Mouse (Mus musculus) adrenal gland, adult 2 months (tissue): ENCODE measurements around the gene Pdzrn3. TPM values are rescaled to one million over a fixed set of nuclear protein-coding genes. Genes with fewer than 3 reads are reported as not detected.

Experiments used
- DNase-seq: peaks from one replicate; pipeline ENCODE4 v3.0.0; 2021
- polyA plus RNA-seq: library from polyadenylated mRNA; depleted of rRNA; stranded (reverse); fragments of >200 nt; gene quantifications from 2 replicates; pipeline ENCODE4 v1.2.3, GENCODE M21; 2012
- total RNA-seq, 2 experiments: library from RNA; stranded (reverse); gene quantifications; 2 replicates each; pipeline ENCODE4 v1.2.3; 2021

The Pdzrn3 gene
- total and polyA plus RNA-seq, 3 experiments, result 20.4 to 31.9 (median 23.3) TPM

DNA sequence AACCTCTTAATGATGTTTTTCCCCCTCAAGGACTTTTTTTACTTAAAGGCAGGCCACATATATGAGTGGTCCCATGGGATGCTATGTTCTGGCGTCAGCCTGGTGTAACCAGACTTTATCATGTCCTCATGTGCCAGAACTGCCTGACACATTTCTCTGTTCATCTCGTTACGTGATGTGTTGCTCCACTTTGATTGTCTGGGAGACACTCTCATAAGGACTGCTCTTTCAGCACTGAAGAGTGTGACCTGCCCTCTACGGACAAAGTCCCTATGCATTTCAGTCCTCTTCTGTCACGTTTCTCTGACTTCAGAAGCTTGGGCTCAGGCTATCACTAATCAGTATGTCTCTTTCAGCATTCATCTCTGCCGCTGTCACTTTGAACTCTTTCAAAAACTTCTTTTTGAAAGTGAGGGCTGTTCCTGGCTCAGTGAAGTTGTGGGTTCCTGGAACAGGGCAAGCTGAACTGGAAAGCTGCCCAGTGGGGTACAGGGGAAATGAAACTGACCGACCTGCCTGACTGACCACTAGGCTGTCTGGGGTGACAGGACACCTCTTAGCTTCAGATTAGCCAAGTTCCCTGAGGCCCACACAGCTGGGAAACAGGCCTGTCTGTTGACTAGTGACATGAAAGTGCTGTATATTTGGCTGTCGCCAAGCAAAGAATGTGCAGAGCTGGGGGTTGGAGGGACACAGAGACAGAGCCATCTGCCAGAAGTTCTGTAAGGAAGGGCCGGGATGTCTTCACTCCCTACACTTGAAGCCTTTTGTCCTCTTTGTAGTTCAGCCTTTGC lies 10.7 kb downstream of the Pdzrn3 start:
- DNase-seq, result peak; percentile 43

DNA sequence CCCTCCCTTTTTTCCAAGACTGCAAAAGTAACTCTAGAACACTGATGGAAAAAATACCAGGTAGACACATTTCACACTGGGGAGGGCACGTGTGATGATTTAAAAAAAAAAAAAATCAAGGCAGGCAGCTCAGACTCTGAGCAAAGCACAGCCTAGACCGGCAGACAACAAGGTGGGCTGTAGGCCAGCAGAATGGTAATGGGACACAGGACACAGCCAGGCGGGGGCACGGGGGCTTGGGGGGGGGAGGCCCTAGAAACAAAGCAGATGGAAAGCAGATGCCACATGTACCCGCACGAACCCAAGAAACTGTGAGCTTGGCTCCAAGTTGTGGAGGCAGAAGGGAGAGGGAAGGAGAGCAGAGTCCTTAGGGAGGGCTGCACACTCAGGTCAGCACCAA lies 11.9 kb downstream of the Pdzrn3 start:
- DNase-seq, result no peak

DNA sequence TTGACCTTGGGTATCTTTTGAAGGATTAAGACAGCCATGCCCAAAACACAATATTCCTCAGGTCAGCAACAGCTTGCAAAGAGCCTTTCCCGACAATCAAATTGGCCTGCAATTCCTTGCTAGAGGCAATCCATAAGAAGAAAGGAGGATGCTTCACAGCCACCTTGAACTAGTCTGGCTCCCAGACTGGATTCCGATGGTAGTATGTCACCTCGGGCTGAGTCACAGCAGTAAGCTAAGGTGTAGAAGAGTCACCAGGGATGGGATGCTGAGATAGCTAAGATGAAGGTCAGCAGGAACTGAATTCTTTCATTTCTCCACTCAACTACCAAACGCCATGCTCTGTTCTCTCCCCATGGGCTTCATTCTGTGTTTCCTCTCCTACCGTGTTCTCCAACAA lies 13.8 kb downstream of the Pdzrn3 start:
- DNase-seq, result peak; percentile 49

DNA sequence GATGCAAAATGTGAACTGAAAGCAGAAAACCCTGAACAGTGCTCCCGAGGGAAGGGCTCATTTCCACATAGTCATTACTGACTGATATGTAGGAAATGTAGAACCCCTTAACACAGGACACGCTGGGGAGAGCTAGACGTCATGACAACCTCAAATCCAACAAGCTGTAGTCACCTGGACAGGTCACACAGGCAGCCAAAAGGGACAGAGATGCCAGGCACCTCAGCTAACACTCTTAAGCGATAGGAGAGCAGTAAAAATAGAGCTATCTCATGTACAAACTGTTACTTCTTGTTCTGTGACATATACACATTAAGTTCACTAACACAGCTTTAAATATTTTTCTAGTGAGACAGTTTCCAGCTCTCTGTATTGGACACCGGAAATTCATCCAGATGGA lies 15.0 kb downstream of the Pdzrn3 start:
- DNase-seq, result no peak

DNA sequence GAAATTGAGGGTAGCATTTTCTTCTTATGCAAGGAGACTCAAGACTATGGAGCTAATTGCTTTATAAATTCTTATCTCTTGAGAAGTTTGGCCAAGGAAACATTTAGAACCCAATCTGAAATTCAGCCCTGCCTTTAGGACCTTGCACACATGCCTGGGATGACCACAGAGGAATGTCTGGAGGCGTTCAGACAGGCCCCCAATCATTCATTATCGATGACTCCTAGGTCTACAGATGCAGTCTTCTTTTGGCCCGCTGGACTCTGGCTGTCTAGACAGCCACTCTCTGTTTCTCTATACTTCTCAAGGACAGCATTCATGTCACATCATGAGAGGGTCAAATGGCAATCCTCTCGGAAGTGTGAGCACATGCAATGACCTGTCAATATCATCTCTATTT lies 15.4 kb downstream of the Pdzrn3 start:
- DNase-seq, result no peak

DNA sequence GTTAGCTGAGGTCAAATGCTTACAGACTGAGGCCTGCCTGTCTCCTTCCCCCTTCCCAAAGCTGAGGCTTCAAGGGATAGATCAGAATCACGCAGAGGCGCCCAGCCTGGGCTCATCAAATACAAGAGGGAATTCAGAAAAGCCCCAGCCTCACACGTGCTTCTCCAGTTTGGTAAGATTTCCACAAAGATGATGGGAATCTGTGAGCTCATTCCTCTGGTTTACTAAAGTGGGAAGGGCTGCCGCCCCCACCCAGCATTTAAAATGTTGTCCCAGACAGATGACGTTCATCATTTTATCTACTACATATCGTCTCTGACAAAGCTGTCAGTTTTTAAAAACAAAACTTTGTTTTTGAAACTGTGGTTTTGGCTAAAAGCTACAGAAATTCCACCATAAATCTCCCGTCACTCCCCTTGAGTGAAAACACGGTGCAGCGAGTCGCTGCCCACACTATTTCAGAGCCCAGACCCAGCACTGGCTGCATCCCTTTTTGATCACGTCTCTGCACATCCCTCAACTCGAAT lies 17.4 kb downstream of the Pdzrn3 start:
- DNase-seq, result no peak

DNA sequence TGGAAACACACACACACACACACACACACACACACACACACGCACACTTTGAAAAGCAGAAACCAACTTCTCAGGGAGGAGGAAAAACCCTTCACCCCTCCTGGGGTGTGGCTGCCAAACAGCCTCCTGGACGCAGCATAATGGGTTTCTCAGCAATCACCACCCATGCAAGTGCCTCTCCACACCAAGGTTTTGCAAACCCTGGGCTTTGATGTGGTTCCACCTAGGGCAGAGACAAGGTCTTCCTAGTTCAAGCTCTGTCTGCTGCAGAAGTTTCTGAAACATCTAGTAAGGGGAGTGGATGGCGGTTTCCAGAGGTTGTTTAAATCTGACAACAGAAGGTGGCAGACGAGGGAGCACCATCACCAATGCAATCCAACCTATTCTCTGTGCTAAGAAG lies 18.1 kb downstream of the Pdzrn3 start:
- no peak for DNase-seq

DNA sequence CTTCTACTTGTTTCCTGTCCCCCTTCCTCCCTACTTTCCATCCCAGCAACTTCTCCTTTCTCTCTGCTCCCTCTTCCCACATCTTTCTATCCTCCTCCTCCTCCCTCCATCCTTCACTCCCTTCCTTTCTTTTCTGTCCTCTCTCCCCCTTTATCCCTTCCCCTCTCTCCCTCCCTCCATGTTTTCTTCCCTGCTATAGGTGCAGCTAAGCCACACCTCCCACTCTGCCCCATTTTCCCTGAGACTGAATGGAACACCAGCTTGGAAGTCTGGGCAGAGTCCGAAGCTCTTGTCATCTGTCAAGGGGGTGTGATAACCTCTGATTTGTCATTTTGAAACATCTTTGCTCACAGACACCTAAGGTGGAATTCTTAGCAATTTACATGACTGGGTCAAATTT lies 22.8 kb downstream of the Pdzrn3 start:
- DNase-seq, result no peak

DNA sequence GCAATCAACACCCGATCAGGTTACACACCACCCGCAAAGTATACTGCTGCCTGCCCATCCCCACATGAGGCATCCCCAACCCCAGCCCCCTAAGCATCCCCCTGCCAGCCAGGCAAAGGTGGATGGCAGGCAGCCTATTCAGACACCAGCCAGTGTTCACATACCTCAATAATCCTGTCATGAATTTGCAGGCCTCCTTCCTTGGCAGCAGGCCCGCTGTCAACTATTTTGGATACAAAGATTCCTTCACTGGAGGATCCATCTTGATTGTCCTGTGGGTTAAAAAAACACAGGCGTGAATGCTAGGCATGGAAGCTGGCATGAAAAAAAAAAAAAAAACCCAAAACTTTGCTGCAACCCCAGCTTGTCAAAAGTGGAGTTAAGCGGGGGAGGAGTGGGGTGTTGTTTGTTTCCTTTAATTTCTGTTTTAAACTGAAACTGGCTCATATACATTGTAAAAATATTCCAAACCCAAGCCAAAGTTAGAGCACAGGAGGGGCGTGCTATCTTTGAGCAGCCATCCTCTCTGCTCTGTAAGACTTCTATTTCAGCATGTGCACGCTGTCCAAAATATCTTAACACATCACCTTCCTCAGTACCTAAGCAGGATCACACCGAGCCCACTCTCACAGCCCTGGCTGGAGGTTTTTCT lies 23.3 kb downstream of the Pdzrn3 start:
- no peak for DNase-seq

DNA sequence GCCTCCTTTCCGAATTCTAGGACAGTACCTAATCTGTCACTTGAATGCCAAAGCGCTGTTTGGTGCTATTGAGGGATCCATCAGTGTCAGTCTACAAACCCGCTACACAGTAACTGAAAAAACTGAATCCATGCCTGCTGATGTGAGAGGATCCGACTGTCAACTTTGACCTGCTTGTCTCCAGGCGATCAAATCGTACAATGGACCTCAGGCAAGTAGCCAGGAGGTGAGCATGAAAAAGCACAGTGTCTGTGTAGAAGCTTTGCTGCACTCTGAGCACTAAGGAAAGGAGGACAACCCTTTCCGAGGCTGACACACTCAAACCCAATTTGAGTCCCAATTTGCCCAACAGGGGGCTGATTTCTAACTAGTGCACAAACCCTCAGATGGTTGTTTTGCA lies 24.0 kb downstream of the Pdzrn3 start:
- DNase-seq, result no peak

DNA sequence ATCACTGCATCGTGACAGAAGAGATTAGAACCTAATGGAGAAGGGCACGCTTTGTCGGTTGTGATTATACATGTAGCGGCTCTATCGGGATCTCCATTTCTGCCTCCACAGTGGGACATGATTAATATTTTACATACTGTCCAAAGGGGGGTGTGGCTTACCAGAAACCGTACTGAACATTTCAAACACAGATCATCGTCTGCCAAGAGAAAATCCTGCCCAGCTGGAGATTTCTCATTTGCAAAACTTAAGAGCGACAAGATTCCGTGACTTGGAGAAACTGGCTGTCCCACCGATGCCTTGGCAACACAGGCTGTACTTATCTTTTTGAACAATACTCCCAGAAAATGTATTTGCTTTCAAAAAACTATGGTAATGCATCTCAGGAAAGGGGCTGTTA lies 25.1 kb downstream of the Pdzrn3 start:
- no peak for DNase-seq

DNA sequence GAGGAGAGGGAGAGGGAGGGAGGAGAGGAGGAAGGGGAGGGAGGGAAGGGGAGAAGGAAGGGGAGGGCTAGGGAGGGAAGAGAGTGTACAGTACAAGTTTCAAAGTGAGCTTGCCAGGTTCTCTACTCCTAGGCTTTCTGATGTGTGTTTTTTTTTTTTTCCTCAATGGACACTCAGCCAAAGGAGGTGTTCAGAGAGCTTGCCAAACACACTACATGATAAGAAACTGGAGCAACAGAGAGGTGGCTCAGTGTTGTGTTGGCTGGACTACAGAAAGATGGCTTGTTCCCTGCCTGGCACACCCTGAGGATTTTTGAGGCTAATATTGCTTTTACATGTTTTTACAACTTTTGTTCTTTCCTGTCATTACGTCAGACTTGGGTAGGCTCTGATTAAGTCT lies 26.6 kb downstream of the Pdzrn3 start:
- no peak for DNase-seq

DNA sequence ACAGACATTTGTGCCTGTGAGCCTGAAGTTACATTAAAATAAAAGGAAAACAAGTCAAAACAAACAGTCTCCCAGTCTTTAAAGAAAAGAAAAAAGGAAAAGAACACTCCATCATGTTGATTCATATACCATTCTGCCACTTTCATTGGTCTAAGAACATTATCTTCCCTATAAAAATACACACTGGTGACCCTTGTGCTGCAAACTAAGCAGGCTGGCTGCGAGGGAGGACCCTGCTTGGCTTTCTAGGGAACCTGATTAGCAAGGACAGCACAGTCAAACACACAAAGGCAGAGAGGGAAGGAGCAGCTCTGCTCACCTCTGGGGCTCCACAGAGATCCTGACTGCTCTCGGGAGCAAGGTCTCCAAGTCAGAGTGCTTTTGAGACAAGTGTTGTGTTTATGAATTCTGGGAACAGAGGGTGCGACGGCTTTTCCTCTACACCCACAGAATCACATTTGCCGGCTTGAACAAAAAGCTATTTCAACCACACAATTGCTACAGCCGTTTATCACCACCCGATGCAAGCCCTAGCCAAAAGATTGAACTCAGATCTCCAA lies 27.2 kb downstream of the Pdzrn3 start:
- DNase-seq, result no peak

DNA sequence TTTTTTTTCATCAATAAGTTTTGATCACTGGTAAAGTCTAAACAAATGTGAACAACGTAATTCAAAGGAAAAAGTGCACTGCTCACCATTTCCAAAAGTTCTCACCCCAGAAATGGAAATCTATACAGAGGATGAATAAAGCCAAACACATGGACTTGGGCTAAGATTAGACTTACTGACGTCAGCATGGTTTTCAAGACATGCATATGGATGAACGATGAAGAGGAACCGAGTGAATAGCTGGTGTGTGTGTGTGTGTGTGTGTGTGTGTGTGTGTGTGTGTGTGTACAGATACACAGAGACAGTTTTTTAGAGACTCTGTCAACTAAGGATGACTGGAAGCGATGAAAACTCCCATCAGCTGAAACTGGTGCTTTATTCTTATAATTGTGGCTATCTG lies 29.2 kb downstream of the Pdzrn3 start:
- DNase-seq, result no peak

DNA sequence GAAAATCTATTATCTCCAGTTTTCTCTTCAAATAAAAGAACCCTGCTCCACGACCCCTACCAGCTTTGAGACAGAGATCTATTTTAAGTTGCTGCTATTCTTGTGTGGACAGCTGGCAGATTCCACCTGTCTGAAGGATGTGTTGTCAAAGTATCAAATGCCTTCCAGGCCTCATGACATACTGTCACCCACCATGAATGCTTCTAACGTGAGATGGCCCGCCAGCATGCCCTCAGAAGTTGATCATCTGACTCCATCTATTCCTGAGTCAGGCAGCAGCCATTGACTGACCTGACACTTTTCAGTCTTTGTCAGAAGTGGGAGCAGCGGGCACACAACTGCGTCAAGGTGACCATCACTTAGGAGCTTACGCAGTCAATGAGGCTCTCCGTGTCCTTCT lies 37.6 kb downstream of the Pdzrn3 start:
- DNase-seq, result no peak

DNA sequence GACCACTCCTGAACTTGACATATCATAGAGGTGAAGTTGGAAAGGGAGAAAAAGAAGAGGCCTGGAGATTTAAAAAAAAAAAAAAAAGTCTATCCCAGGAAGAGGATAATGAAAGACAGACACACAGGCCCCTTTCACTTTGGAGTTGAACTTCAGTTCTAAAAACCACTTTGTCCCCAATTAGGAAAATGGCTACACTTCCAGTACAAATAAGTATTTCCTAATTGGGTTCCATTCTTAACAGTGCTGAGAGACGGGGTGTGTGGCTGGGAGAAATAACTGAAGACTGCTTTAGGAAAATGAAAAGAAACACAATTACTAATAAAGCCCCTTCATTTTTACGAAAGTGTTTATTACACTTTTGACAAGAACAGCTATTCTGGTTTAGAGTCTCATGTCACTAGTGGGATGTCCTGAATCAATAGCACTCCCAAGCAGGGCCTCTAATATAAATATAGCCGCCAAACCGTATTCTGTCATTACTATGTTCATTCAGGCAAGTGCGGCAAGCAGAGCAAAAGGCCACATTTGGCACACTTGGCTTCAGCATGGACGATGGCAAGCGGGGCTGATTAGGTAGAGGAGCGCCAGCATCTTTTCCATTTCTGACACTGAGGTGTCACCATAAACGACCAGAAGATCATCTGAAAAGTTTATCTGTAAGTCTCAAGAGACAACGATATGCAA lies 39.7 kb downstream of the Pdzrn3 start:
- no peak for DNase-seq

DNA sequence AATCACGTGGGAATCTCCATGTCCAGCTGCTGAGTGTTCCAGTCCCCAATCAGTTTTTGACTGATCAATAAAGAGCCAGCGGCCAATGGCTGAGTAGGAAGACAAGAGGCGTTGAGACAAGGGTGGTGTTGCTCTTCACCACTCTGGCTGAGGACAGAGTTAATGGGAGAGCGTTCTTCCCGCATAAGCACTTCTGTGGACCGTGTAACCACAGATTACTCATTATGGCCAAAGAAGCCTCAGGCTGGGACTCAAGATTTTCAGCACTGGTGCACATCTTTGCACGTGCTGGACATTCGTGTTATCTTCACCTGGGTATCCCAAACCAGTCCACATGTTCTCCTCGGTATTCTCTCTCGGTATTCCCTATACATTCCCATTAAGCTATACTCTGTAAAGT lies 41.0 kb downstream of the Pdzrn3 start:
- DNase-seq, result no peak

DNA sequence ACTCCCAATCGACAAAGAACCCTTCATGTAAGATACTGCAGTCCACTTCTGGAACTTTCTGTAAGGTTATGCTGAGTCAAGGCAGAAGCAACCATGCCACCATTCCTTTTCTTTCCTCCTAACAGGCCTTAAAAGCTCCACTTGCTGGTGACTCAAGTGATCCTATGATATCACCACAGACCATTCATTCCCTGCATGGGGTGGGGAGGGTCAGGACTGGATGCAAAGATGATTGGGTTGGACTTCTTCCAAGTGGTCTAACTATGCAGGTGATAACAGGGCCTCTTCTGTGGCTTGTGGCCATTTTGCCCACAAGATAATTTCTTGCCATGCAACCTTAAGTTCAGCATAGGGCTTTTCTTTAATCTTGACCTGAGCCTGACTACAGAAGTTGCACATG lies 42.0 kb downstream of the Pdzrn3 start:
- no peak for DNase-seq

DNA sequence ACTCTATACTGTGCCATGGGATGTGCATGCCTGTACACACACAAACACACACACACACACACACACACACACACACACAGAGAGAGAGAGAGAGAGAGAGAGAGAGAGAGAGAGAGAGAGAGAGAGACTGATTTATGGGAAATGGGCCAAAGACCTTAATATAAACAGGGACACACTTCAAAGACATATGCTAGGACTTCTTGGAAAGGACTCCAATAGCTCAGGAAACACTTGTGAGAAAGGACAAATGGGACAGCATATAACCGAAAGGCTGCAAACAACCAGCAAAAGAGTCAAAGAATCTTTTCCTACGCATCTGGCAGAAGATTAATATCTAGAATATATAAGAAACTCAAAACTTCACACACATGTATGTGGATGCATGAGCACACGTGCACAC lies 43.2 kb downstream of the Pdzrn3 start:
- DNase-seq, result no peak

DNA sequence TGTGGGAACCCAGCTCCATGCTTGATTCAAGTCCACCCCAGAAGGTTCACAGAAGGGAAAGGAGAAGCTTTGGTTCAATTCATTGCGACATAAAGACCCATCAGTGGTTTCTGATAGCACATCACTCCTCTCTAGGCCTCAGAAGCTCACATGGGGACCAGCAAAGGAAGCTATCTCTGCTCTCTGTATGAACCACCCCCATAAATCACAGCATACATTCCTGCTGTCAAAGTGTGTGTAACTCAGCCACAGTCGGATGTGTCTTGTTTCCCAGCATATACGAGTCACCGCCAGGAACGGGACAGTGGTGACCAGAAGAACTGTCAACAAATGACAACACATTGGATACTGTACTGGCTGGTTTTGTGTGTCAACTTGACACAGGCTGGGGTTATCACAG lies 47.3 kb downstream of the Pdzrn3 start:
- DNase-seq, result no peak

DNA sequence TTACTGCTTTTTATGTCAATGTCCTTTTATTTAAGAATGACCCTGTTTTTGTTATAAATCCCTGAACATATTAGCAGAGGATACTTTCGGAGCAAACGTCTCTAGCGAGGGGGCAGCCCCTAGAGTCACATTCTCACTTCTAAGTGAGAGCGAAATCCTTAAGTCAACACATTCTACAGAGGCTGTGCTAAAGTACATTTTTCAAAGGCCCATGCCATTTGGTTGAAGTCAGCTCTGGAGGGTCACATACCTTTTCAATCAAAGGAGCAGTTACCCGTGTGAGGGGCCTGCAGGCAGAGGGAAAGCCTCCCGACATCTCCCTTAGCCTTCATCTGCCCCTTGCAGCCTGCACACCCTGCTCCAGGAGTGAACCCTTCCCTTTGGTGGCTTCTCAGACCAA lies 48.2 kb downstream of the Pdzrn3 start:
- DNase-seq, result no peak

DNA sequence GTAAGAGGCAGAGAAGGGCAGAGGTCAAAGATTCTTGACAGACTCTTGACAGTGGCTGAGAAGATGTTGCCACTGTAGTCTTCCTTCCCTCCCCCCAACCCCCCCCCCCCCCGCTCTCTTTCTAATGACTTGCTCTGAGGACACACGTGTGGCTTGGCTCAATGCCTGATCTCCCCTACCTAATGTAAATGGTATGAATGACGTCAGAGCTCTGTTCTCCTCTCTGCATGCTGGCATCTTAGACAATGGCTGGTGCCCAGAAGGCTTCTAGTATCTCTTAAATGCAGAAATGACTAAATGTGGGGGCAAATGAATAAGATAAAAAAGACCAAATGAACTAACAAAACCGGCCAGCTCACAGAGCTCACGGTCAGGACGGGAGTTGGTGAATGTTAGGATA lies 49.2 kb downstream of the Pdzrn3 start:
- DNase-seq, result no peak

DNA sequence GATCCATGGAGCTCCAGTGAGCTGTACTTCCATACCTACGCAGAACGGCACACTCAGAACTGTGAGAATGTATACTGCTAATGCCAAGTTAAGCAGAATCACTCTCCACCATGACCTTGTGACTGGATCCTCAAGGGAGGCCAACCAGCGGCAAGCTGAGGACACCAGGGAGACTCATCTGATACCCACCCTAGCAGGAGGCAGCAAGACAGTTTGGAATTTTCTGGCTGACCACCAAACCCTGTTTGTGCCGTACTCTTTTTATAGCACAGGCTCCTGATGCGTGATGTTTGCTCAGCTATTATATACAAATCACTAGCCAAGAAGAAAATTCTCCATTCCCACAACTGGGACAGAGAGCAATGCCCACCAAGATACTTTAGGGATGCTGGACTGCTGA lies 50.0 kb downstream of the Pdzrn3 start:
- no peak for DNase-seq
